Mouse (Mus musculus) hindbrain, embryonic 11.5 days (tissue): ENCODE data around the gene Cdk15. TPM values are rescaled to one million over a fixed set of nuclear protein-coding genes. Genes with fewer than 3 reads are reported as not detected.
A peak's percentile ranks its signal among the peaks of the same experiment; 100 is the strongest.

Source experiments
- ATAC-seq: fragments of 200-750 bp; cut with Nextera tagmentation; 2 replicates; pipeline ENCODE4 v1.8.0; 2017; ENCODE audit warnings: mild to moderate bottlenecking, moderate TSS enrichment, moderate library complexity; ENCODE audit not compliant: low FRiP score
- DNase-seq: peaks from one replicate; pipeline ENCODE4 v3.0.0-alpha.2; 2015; ENCODE audit warnings: low spot score
- H3K27ac ChIP-seq: fragments of 300-500 bp; sonication (generic); 2 replicates; pipeline ENCODE4 v1.5.1; 2014; ENCODE audit warnings: mild to moderate bottlenecking, low read depth, low read length
- H3K27me3 ChIP-seq: fragments of 300-500 bp; sonication (generic); 2 replicates; pipeline ENCODE4 v1.6.1; 2014; ENCODE audit warnings: mild to moderate bottlenecking, low read length, moderate library complexity, mixed read lengths; ENCODE audit not compliant: control insufficient read depth, insufficient read depth
- H3K36me3 ChIP-seq: fragments of 300-500 bp; sonication (generic); 2 replicates; pipeline ENCODE4 v1.6.1; 2014; ENCODE audit warnings: mild to moderate bottlenecking, low read length, moderate library complexity, mixed read lengths; ENCODE audit not compliant: control insufficient read depth, insufficient read depth
- H3K4me1 ChIP-seq: fragments of 300-500 bp; sonication (generic); replicated peaks from 2 replicates; pipeline ENCODE4 v1.6.1; 2014; ENCODE audit warnings: low read length, mixed read lengths; ENCODE audit not compliant: control insufficient read depth, insufficient read depth
- H3K4me2 ChIP-seq: fragments of 300-500 bp; sonication (generic); replicated peaks from 2 replicates; pipeline ENCODE4 v1.6.1; 2014; ENCODE audit warnings: mild to moderate bottlenecking, low read depth, low read length
- H3K4me3 ChIP-seq: fragments of 300-500 bp; sonication (generic); 2 replicates; pipeline ENCODE4 v1.5.1; 2014; ENCODE audit warnings: low read depth, low read length
- H3K9ac ChIP-seq: fragments of 300-500 bp; sonication (generic); 2 replicates; pipeline ENCODE4 v1.6.1; 2014; ENCODE audit warnings: low read depth, low read length
- H3K9me3 ChIP-seq: fragments of 300-500 bp; sonication (generic); 2 replicates; pipeline ENCODE4 v1.6.1; 2016; ENCODE audit warnings: low read length; ENCODE audit not compliant: control insufficient read depth
- WGBS: fragments of 180-500 bp; shearing (Covaris S2); extraction: QIAGEN DNeasy Blood & Tissue Kit; methylation state at CpG from one replicate; pipeline ENCODE4 v1.1.7; 2014; 5-methylcytosine and 5-hydroxymethylcytosine counted together
- polyA plus RNA-seq: library from polyadenylated mRNA; unstranded; fragments of >200 nt; fragmentation: Nextera tagmentation; extraction: Ambion mirVana; gene quantifications from 2 replicates; pipeline ENCODE4 v1.2.1, GENCODE M21; 2014

The Cdk15 gene
- polyA plus RNA-seq, 1 experiment from 2014 or later = 1.8 TPM

GRCm38 (mm10) chr1:59385641-59386040 lies 128.9 kb downstream of the Cdk15 start:
- H3K4me2 ChIP-seq = no peak overlapping the region
- no peak overlapping the region for H3K4me3 ChIP-seq
- H3K9ac ChIP-seq = no peak overlapping the region
- no peaks in the 10 kb centered on the region for H3K4me1 ChIP-seq
- H3K27ac ChIP-seq = no peak overlapping the region
- WGBS = 82% methylated on average over 6 of the region's 6 CpGs
- H3K27me3 ChIP-seq = no peaks in the 10 kb centered on the region
- H3K36me3 ChIP-seq = no peaks in the 10 kb centered on the region
- no peak for DNase-seq
- ATAC-seq = no peak
- no peaks in the 10 kb centered on the region for H3K9me3 ChIP-seq

DNA sequence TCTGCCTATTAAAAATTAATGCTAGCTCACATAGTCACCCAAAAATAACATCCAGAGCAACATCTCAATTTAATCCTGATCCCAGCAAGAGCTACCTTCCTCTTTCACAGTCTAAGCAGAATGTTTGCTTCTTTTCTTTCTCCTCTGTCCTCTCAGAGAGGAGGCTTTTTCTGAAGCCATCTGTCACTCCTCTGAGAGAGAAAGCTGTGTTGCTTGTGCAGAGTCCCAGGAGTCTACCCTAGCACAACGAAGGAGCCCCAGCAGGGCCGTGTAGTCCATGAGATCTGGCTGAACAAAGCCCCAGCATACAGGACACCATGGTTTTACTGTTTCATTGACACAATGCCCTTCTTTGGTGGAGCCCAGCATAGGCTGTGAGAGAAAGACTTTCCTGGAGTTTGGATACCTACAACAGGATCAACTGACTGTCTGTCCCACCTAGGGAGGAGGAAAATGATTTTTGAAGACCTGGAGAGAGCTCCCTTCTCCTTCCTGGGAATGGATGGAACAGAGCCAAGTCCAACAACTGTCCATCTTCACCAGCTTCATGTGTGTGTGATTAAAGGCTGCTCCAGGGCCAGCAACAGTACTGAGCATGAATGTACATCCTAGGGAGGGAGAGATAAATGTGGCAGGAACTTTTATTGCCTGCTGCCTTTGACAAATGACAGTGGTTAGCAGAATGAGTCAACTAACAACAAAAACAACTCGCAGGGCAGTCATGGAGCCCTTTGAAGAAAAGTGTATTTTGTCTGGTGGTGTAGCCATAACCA lies 131.0 kb downstream of the Cdk15 start:
- H3K27ac ChIP-seq = no peak overlapping the region
- no peaks in the 10 kb centered on the region for H3K4me1 ChIP-seq

GRCm38 (mm10) chr1:59389181-59389580 lies 132.5 kb downstream of the Cdk15 start:
- Histone ChIP-seq H3K9ac (no peak overlapping the region), H3K4me2 (no peak overlapping the region), H3K27ac (no peak overlapping the region), H3K4me3 (no peak overlapping the region), H3K9me3 (no peaks in the 10 kb centered on the region), H3K36me3 (no peaks in the 10 kb centered on the region), H3K4me1 (no peaks in the 10 kb centered on the region), H3K27me3 (no peaks in the 10 kb centered on the region)
- 88% methylated on average over 6 of the region's 6 CpGs for WGBS
- ATAC-seq = no peak
- no peak for DNase-seq

More for the DNA sequence above, 131.0 kb downstream of the Cdk15 start:
- WGBS = 33% methylated on average over 3 of the region's 3 CpGs
- no peaks in the 10 kb centered on the region for H3K9me3 ChIP-seq
- no peak overlapping the region for H3K4me3 ChIP-seq
- no peaks in the 10 kb centered on the region for H3K36me3 ChIP-seq
- H3K9ac ChIP-seq = no peak overlapping the region
- DNase-seq = no peak
- no peaks in the 10 kb centered on the region for H3K27me3 ChIP-seq
- ATAC-seq = no peak
- H3K4me2 ChIP-seq = no peak overlapping the region

GRCm38 (mm10) chr1:59391736-59392135 lies 135.0 kb downstream of the Cdk15 start:
- Histone ChIP-seq H3K27me3 (no peaks in the 10 kb centered on the region), H3K4me2 (no peak overlapping the region), H3K27ac (no peak overlapping the region), H3K9me3 (no peaks in the 10 kb centered on the region), H3K4me1 (peaks cover 6% of the 10 kb centered on the region), H3K36me3 (no peaks in the 10 kb centered on the region), H3K4me3 (no peak overlapping the region), H3K9ac (no peak overlapping the region)
- DNase-seq = no peak
- WGBS = 63% methylated on average over 3 of the region's 3 CpGs
- no peak for ATAC-seq

DNA sequence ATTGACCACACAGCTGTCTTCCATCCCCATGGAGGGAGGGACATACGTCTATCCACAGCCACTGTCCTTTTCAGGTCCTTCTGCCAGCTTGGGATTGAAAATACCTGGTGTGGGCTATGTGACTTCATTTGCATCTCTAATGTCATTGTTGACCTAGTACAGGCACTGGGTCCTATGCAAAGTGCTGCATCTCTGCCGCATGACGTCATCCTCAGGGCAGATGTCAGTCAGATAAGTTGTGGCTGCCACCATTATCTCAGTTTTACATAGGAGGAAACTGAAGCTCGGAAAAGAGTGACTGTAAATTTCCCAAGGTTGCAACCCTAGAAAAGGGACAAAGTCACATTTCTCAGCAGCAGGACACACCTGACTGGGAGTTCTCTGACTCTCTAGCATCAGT lies 137.4 kb downstream of the Cdk15 start:
- H3K9ac ChIP-seq = no peak overlapping the region
- DNase-seq (no peak), ATAC-seq (no peak)
- H3K27ac ChIP-seq = no peak overlapping the region
- H3K4me3 ChIP-seq = no peak overlapping the region
- H3K36me3 ChIP-seq = no peaks in the 10 kb centered on the region
- no peak overlapping the region for H3K4me2 ChIP-seq
- H3K9me3 ChIP-seq = no peaks in the 10 kb centered on the region
- WGBS = 83% methylated on average over 4 of the region's 4 CpGs
- peaks cover 6% of the 10 kb centered on the region for H3K4me1 ChIP-seq
- H3K27me3 ChIP-seq = no peaks in the 10 kb centered on the region

DNA sequence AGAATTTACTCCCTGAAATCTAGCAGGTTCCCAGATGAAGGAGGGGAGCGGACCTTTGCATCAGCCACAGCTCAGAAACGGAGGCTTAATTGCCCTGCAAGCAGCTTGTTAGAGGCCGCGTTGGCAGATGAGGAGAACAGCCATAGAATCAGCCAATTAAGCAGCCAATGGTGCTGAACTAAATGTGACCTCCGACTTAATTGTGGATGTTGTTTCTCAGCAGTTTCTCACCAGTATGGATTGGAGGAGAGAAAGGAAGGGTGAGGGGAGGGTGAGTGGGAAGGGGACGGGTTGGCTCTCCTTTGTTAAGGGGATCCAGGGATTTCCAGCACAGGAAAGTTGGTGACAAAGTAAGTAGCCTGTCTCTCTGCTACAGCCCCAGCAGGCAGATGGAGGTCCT lies 137.9 kb downstream of the Cdk15 start:
- ATAC-seq (peak; percentile 49; the same call in 1 of the 2 replicates), DNase-seq (no peak)
- no peak overlapping the region for H3K9ac ChIP-seq
- no peaks in the 10 kb centered on the region for H3K27me3 ChIP-seq
- no peak overlapping the region for H3K4me2 ChIP-seq
- H3K36me3 ChIP-seq = no peaks in the 10 kb centered on the region
- WGBS = 25% methylated on average over 6 of the region's 6 CpGs
- no peak overlapping the region for H3K4me3 ChIP-seq
- H3K4me1 ChIP-seq = peaks cover 6% of the 10 kb centered on the region
- peak overlapping the region; percentile 37; the same call in 1 of the 2 replicates for H3K27ac ChIP-seq
- H3K9me3 ChIP-seq = no peaks in the 10 kb centered on the region

- Histone ChIP-seq H3K4me1 (peaks cover 6% of the 10 kb centered on the region), H3K36me3 (no peaks in the 10 kb centered on the region), H3K27ac (no peak overlapping the region), H3K9me3 (no peaks in the 10 kb centered on the region), H3K4me2 (no peak overlapping the region), H3K27me3 (no peaks in the 10 kb centered on the region), H3K4me3 (no peak overlapping the region), H3K9ac (no peak overlapping the region)
- DNase-seq (no peak), ATAC-seq (no peak)
- WGBS = 58% methylated on average over 2 of the region's 2 CpGs
Measured at GRCm38 (mm10) chr1:59395992-59396391, 139.3 kb downstream of the Cdk15 start.

DNA sequence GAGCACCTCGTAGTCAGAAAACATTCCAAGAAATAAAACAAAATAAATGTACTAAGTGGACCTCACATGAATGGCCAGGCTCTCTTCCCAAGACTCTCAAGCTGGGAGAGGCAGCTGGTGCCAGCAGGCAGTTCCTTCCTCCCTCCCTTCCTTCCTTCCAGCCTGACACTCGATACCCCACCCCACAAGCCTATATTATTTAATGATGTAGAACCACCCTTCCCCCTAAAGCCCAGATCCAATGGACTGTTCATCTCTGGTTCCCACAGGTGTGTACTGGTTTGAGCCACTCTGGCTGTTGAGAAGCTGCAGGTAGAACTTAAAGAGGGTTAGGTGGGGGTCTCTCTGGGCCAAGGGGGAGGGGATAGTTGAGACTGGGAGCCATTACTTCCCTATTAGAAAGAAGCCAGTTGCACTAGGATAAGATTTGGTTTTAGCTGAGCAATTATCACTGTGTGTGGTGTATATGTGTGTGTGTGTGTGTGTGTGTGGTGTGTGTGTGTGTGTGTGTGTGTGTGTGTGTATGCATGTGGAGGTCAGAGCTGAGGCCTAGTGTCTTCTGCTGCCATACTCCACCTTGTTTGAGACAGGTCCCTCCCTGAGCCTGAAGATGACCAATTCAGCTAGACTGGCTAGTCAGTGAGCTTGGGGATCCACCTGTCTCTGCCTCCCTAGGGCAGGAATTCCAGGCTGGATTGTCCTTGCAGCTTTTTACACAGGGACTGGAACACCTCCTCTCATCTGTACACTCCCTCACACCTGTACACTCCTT lies 143.0 kb downstream of the Cdk15 start:
- WGBS = 53% methylated on average over 2 of the region's 2 CpGs
- H3K9ac ChIP-seq = no peak overlapping the region
- ATAC-seq (no peak), DNase-seq (peak; percentile 36)
- H3K36me3 ChIP-seq = no peaks in the 10 kb centered on the region
- H3K27ac ChIP-seq = no peak overlapping the region
- no peak overlapping the region for H3K4me3 ChIP-seq
- H3K27me3 ChIP-seq = no peaks in the 10 kb centered on the region
- no peak overlapping the region for H3K4me2 ChIP-seq
- peaks cover 6% of the 10 kb centered on the region for H3K4me1 ChIP-seq
- no peaks in the 10 kb centered on the region for H3K9me3 ChIP-seq

- Histone ChIP-seq H3K9me3 (no peaks in the 10 kb centered on the region), H3K27me3 (no peaks in the 10 kb centered on the region), H3K27ac (no peak overlapping the region), H3K9ac (no peak overlapping the region), H3K36me3 (no peaks in the 10 kb centered on the region), H3K4me3 (no peak overlapping the region), H3K4me1 (no peaks in the 10 kb centered on the region), H3K4me2 (no peak overlapping the region)
- DNase-seq = no peak
- ATAC-seq = no peak
- 78% methylated on average over 4 of the region's 4 CpGs for WGBS
Measured at GRCm38 (mm10) chr1:59401253-59401652, 144.5 kb downstream of the Cdk15 start.
